Mouse (Mus musculus): Measurements from ENCODE around the gene Gm49387.

DNA sequence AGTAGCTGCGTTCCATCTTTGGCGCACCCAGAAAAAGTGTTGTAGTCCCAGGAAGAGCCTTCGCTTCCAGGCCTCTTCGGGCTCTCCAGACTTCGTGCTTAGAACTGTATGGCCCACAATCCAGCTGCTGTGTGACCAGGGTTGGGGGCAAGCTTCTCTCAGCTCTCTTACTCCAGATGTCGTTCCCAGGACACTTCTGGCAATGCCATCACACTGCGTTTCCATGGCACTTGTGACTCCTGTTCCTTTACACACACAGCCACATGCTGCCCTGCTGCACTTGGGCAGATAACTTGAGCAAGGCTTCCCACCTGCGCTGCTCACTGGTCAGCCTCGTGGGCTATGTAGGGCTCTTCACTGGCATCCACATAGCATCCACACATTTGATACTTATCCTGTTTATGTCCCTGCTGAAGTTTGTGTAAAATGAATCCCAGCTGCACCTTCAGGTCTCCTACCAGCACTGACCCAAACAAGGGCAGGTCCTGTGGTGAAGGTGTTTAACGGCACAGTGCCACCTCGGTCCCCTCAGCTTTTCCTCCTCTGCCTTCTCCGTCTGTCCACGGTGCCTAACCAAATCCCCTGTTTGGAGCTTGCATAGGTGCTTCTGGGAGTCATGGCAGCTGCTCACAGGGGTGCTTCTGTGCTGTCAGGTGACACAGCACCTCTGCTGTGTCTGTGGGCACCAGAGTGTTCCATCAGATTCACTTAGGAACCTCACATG is 22.9 kb upstream of the Gm49387 start:
- no peak for TF ChIP-seq CTCF (IDR thresholded peaks at IDR 0.05; ENCODE audit: low read depth, low read length)
- TF ChIP-seq EP300 (IDR thresholded peaks at IDR 0.05; ENCODE audit: insufficient read depth, low read depth, low read length) = no peak
